Mouse (Mus musculus): ENCODE results near the gene Tubg2. TPM values are rescaled to one million over a fixed set of nuclear protein-coding genes. Genes with fewer than 3 reads are reported as not detected.

Gene Tubg2
- polyA plus RNA-seq, 1 experiment from 2014 or later = 3.9 TPM

- Histone ChIP-seq H3K9ac (ENCODE audit: low read length) (no peak overlapping the region), H3K4me3 (replicated peaks; ENCODE audit: low read length) (no peak overlapping the region), H3K27me3 (ENCODE audit: control insufficient read depth, insufficient read depth, low read length) (peaks cover 20% of the 10 kb centered on the region), H3K27ac (ENCODE audit: low read length) (no peak overlapping the region), H3K9me3 (replicated peaks; ENCODE audit: control insufficient read depth, low read length) (no peaks in the 10 kb centered on the region), H3K4me1 (ENCODE audit: control insufficient read depth, insufficient read depth, low read length) (peaks cover 25% of the 10 kb centered on the region), H3K4me2 (ENCODE audit: low read depth, low read length) (no peak overlapping the region), H3K36me3 (ENCODE audit: control insufficient read depth, insufficient read depth, low read length) (no peaks in the 10 kb centered on the region)
- WGBS = 81% methylated on average over 15 of the region's 15 CpGs
- ATAC-seq (ENCODE audit: insufficient read depth, low FRiP score) = no peak
Measured at GRCm38 (mm10) chr11:101179306-101179705, 23.6 kb downstream of the Tubg2 start.

- H3K4me1 ChIP-seq (ENCODE audit: control insufficient read depth, insufficient read depth, low read length) = peaks cover 16% of the 10 kb centered on the region
- H3K27me3 ChIP-seq (ENCODE audit: control insufficient read depth, insufficient read depth, low read length) = peaks cover 16% of the 10 kb centered on the region
- H3K27ac ChIP-seq (ENCODE audit: low read length) = no peak overlapping the region
- 51% methylated on average over 17 of the region's 17 CpGs for WGBS
- no peak for ATAC-seq (ENCODE audit: insufficient read depth, low FRiP score)
- no peaks in the 10 kb centered on the region for H3K36me3 ChIP-seq (ENCODE audit: control insufficient read depth, insufficient read depth, low read length)
- no peak overlapping the region for H3K9ac ChIP-seq (ENCODE audit: low read length)
- H3K9me3 ChIP-seq (replicated peaks; ENCODE audit: control insufficient read depth, low read length) = no peaks in the 10 kb centered on the region
- H3K4me2 ChIP-seq (ENCODE audit: low read depth, low read length) = no peak overlapping the region
- no peak overlapping the region for H3K4me3 ChIP-seq (replicated peaks; ENCODE audit: low read length)
Measured at GRCm38 (mm10) chr11:101180261-101180660, 24.6 kb downstream of the Tubg2 start.

- Histone ChIP-seq H3K27ac (ENCODE audit: low read length) (no peak overlapping the region), H3K4me3 (replicated peaks; ENCODE audit: low read length) (no peak overlapping the region), H3K4me1 (ENCODE audit: control insufficient read depth, insufficient read depth, low read length) (peaks cover 12% of the 10 kb centered on the region), H3K9me3 (replicated peaks; ENCODE audit: control insufficient read depth, low read length) (no peaks in the 10 kb centered on the region), H3K9ac (ENCODE audit: low read length) (no peak overlapping the region), H3K36me3 (ENCODE audit: control insufficient read depth, insufficient read depth, low read length) (no peaks in the 10 kb centered on the region), H3K4me2 (ENCODE audit: low read depth, low read length) (no peak overlapping the region), H3K27me3 (ENCODE audit: control insufficient read depth, insufficient read depth, low read length) (peaks cover 15% of the 10 kb centered on the region)
- WGBS = 38% methylated on average over 10 of the region's 10 CpGs
- ATAC-seq (ENCODE audit: insufficient read depth, low FRiP score) = no peak
Measured at GRCm38 (mm10) chr11:101180846-101181740, 25.4 kb downstream of the Tubg2 start.

- Histone ChIP-seq H3K36me3 (ENCODE audit: control insufficient read depth, insufficient read depth, low read length) (no peaks in the 10 kb centered on the region), H3K4me2 (ENCODE audit: low read depth, low read length) (no peak overlapping the region), H3K9ac (ENCODE audit: low read length) (no peak overlapping the region), H3K9me3 (replicated peaks; ENCODE audit: control insufficient read depth, low read length) (no peaks in the 10 kb centered on the region), H3K27ac (ENCODE audit: low read length) (no peak overlapping the region), H3K4me1 (ENCODE audit: control insufficient read depth, insufficient read depth, low read length) (peaks cover 4% of the 10 kb centered on the region; the same call in 1 of the 2 replicates), H3K27me3 (ENCODE audit: control insufficient read depth, insufficient read depth, low read length) (peaks cover 8% of the 10 kb centered on the region; the same call in 1 of the 2 replicates), H3K4me3 (replicated peaks; ENCODE audit: low read length) (no peak overlapping the region)
- no peak for ATAC-seq (ENCODE audit: insufficient read depth, low FRiP score)
- WGBS = 90% methylated on average over 11 of the region's 11 CpGs
Measured at GRCm38 (mm10) chr11:101181961-101182360, 26.3 kb downstream of the Tubg2 start.

- no peak overlapping the region for H3K4me3 ChIP-seq (replicated peaks; ENCODE audit: low read length)
- no peak overlapping the region for H3K27ac ChIP-seq (ENCODE audit: low read length)
- H3K36me3 ChIP-seq (ENCODE audit: control insufficient read depth, insufficient read depth, low read length) = no peaks in the 10 kb centered on the region
- H3K9ac ChIP-seq (ENCODE audit: low read length) = no peak overlapping the region
- 79% methylated on average over 14 of the region's 14 CpGs for WGBS
- H3K27me3 ChIP-seq (ENCODE audit: control insufficient read depth, insufficient read depth, low read length) = no peaks in the 10 kb centered on the region
- no peaks in the 10 kb centered on the region for H3K4me1 ChIP-seq (ENCODE audit: control insufficient read depth, insufficient read depth, low read length)
- H3K9me3 ChIP-seq (replicated peaks; ENCODE audit: control insufficient read depth, low read length) = no peaks in the 10 kb centered on the region
- ATAC-seq (ENCODE audit: insufficient read depth, low FRiP score) = no peak
- no peak overlapping the region for H3K4me2 ChIP-seq (ENCODE audit: low read depth, low read length)
Measured at GRCm38 (mm10) chr11:101182771-101183517, 27.2 kb downstream of the Tubg2 start.

- WGBS = 92% methylated on average over 12 of the region's 12 CpGs
- no peak for ATAC-seq (ENCODE audit: insufficient read depth, low FRiP score)
- no peak overlapping the region for H3K4me2 ChIP-seq (ENCODE audit: low read depth, low read length)
- H3K27me3 ChIP-seq (ENCODE audit: control insufficient read depth, insufficient read depth, low read length) = no peaks in the 10 kb centered on the region
- H3K27ac ChIP-seq (ENCODE audit: low read length) = no peak overlapping the region
- no peak overlapping the region for H3K9ac ChIP-seq (ENCODE audit: low read length)
- no peaks in the 10 kb centered on the region for H3K36me3 ChIP-seq (ENCODE audit: control insufficient read depth, insufficient read depth, low read length)
- no peak overlapping the region for H3K4me3 ChIP-seq (replicated peaks; ENCODE audit: low read length)
- H3K4me1 ChIP-seq (ENCODE audit: control insufficient read depth, insufficient read depth, low read length) = peaks cover 19% of the 10 kb centered on the region
- H3K9me3 ChIP-seq (replicated peaks; ENCODE audit: control insufficient read depth, low read length) = no peaks in the 10 kb centered on the region
Measured at GRCm38 (mm10) chr11:101184984-101185383, 29.3 kb downstream of the Tubg2 start.

GRCm38 (mm10) chr11:101185441-101185840 lies 29.7 kb downstream of the Tubg2 start:
- no peak overlapping the region for H3K9ac ChIP-seq (ENCODE audit: low read length)
- no peaks in the 10 kb centered on the region for H3K9me3 ChIP-seq (replicated peaks; ENCODE audit: control insufficient read depth, low read length)
- WGBS = 90% methylated on average over 4 of the region's 4 CpGs
- H3K4me1 ChIP-seq (ENCODE audit: control insufficient read depth, insufficient read depth, low read length) = peaks cover 23% of the 10 kb centered on the region
- no peaks in the 10 kb centered on the region for H3K27me3 ChIP-seq (ENCODE audit: control insufficient read depth, insufficient read depth, low read length)
- H3K27ac ChIP-seq (ENCODE audit: low read length) = no peak overlapping the region
- no peak overlapping the region for H3K4me3 ChIP-seq (replicated peaks; ENCODE audit: low read length)
- ATAC-seq (ENCODE audit: insufficient read depth, low FRiP score) = no peak
- no peak overlapping the region for H3K4me2 ChIP-seq (ENCODE audit: low read depth, low read length)
- H3K36me3 ChIP-seq (ENCODE audit: control insufficient read depth, insufficient read depth, low read length) = no peaks in the 10 kb centered on the region

- H3K4me1 ChIP-seq (ENCODE audit: control insufficient read depth, insufficient read depth, low read length) = peaks cover 35% of the 10 kb centered on the region
- no peaks in the 10 kb centered on the region for H3K36me3 ChIP-seq (ENCODE audit: control insufficient read depth, insufficient read depth, low read length)
- no peaks in the 10 kb centered on the region for H3K27me3 ChIP-seq (ENCODE audit: control insufficient read depth, insufficient read depth, low read length)
- H3K27ac ChIP-seq (ENCODE audit: low read length) = no peak overlapping the region
- no peak overlapping the region for H3K9ac ChIP-seq (ENCODE audit: low read length)
- H3K4me3 ChIP-seq (replicated peaks; ENCODE audit: low read length) = no peak overlapping the region
- no peaks in the 10 kb centered on the region for H3K9me3 ChIP-seq (replicated peaks; ENCODE audit: control insufficient read depth, low read length)
- WGBS = 89% methylated on average over 27 of the region's 27 CpGs
- no peak for ATAC-seq (ENCODE audit: insufficient read depth, low FRiP score)
- H3K4me2 ChIP-seq (ENCODE audit: low read depth, low read length) = no peak overlapping the region
Measured at GRCm38 (mm10) chr11:101186526-101187247, 31.0 kb downstream of the Tubg2 start.
